Mouse (Mus musculus): ENCODE measurements at regions not wholly inside any gene's neighbourhood (a gene's known extent, or its start where the extent isn't known, plus 50 kb on each side); places are given as distances from the start of the nearest gene placed in this dataset.
"Not testable (repeated sequence)": the region's sequence is repeated elsewhere in the genome, so short reads cannot be mapped to it uniquely, and the experiment has no call there.

DNA sequence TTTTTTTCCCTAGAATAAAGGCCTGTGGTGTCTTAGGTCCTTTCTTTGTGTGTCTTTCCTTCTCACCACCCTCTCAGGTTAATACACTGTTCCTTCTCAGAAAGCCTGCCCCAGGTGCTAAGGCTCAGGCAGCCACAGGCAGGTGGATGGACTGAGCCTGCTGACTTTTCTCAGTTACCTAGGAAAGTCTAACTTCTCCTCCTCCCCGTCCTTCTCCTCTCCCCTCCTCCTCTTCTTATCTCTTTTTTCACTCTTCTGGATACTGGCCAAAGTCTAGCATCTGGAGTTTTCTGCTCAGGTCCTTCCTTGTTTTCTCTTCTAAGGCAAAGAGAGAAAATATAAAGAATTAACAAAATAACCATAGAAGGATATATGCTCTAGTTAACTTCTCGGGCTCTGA lies 260.5 kb downstream of the Dad1 start:
- Histone ChIP-seq H3K4me1 (replicated peaks) (no peaks in the 10 kb centered on the region), H3K9ac (no peak overlapping the region), H3K9me3 (replicated peaks) (no peaks in the 10 kb centered on the region), H3K27ac (no peak overlapping the region), H3K4me3 (no peak overlapping the region), H3K27me3 (no peaks in the 10 kb centered on the region), H3K36me3 (no peaks in the 10 kb centered on the region), H3K4me2 (no peak overlapping the region)
- ATAC-seq (replicated peaks; ENCODE audit: insufficient number of reproducible peaks, insufficient read depth, low FRiP score, low read depth) = no peak
- WGBS = 43% methylated on average over 2 of the region's 2 CpGs

DNA sequence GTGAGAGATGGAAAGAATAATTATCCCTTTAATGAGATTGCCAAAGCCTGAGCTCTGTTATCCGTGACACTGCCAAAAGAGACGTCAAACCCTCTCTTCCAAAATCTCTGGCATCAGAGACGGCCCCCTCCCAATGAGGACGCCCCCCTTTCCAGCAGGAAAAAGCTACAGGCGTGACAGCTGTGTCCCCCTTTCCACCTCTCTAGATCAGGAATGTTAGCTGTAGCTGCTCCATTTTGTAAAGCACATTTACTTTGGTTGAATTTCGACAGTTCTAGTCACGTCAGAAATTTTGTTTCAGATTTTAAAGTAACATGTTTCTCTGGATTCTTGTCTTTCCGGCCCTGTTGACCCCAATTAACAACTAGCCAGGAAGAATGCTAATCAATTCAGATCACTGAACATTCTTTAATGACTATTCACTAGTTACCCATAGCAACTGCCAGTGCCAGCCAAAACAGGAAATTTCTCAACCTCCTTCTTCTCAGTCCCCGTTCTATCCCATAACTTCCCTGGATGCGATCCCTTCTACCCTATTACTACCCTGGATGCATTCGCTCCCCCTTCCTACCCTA lies 261.1 kb downstream of the Dad1 start:
- Histone ChIP-seq H3K36me3 (no peaks in the 10 kb centered on the region), H3K9me3 (replicated peaks) (no peaks in the 10 kb centered on the region), H3K9ac (no peak overlapping the region), H3K4me3 (no peak overlapping the region), H3K4me1 (replicated peaks) (no peaks in the 10 kb centered on the region), H3K4me2 (no peak overlapping the region), H3K27ac (no peak overlapping the region), H3K27me3 (no peaks in the 10 kb centered on the region)
- ATAC-seq (replicated peaks; ENCODE audit: insufficient number of reproducible peaks, insufficient read depth, low FRiP score, low read depth) = no peak
- 58% methylated on average over 11 of the region's 11 CpGs for WGBS

DNA sequence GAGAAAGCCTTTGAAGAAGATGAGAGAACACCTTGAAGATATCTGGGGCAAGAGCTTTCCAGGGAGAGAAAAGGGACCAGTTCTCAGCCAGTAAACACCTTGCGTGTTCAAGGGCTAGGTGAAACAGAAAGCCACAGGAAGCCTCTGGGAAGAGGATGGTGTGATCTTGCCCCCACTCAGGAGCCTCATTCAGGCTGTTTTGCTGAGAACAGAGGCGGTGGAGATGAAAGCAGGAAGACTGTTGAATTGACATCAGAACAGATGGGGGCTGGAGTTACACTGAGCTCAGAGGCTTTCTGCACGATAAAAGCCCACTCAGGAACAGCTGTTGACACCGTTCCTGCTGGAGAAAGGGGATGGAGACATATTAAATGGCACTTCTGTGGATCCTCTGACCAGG lies 262.5 kb downstream of the Dad1 start:
- ATAC-seq (replicated peaks; ENCODE audit: insufficient number of reproducible peaks, insufficient read depth, low FRiP score, low read depth) = no peak
- WGBS = 24% methylated on average over 4 of the region's 4 CpGs
- Histone ChIP-seq H3K27ac (no peak overlapping the region), H3K4me3 (no peak overlapping the region), H3K4me1 (replicated peaks) (no peaks in the 10 kb centered on the region; the same call in 1 of the 2 replicates), H3K27me3 (no peaks in the 10 kb centered on the region), H3K9ac (no peak overlapping the region), H3K4me2 (no peak overlapping the region), H3K9me3 (replicated peaks) (no peaks in the 10 kb centered on the region), H3K36me3 (no peaks in the 10 kb centered on the region)

DNA sequence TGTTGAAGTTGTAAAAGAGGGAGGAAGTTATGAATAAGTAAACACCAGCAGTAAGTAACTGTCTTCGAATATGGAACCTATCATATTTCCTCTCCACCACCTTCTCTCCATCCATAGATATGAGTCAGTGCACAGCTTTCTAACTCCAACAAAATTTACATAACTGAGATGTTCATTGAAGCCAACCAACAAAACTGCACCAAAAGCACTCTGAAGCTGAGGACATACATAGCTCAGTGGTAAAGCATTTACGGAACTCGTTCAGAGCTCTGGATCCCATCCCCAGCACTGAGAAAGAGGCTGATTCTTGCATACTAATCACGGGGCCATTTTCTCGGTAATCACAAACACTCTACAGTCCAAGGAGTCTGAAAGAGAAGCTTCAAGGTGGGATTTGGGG lies 273.1 kb downstream of the Dad1 start:
- Histone ChIP-seq H3K27me3 (no peaks in the 10 kb centered on the region), H3K9ac (no peak overlapping the region), H3K27ac (no peak overlapping the region), H3K36me3 (no peaks in the 10 kb centered on the region), H3K4me1 (replicated peaks) (no peaks in the 10 kb centered on the region), H3K4me3 (no peak overlapping the region), H3K9me3 (replicated peaks) (no peaks in the 10 kb centered on the region), H3K4me2 (no peak overlapping the region)
- 68% methylated on average over 5 of the region's 5 CpGs for WGBS
- ATAC-seq (replicated peaks; ENCODE audit: insufficient number of reproducible peaks, insufficient read depth, low FRiP score, low read depth) = no peak

DNA sequence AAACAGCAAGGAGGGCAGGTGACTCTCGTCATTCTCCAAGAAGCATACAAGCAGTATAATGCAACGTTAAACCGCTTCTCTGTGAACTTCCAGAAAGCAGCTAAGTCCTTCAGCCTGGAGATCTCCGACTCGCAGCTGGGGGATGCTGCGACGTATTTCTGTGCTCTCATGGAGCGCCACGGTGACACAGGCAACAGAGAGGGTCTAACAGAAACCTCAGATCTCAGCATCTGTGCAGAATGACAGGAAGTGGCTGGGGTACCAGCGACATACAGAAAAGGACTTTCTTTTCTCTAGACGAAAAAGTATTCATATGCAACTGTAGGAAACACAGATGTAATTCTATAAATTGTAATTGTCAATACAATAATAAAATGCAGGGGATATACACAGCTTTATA lies 292.5 kb downstream of the Dad1 start:
- not testable (repeated sequence) for ATAC-seq (replicated peaks; ENCODE audit: insufficient number of reproducible peaks, insufficient read depth, low FRiP score, low read depth); H3K9ac ChIP-seq; H3K9me3 ChIP-seq (replicated peaks); H3K27ac ChIP-seq; H3K4me2 ChIP-seq; H3K4me1 ChIP-seq (replicated peaks); H3K27me3 ChIP-seq; H3K36me3 ChIP-seq; H3K4me3 ChIP-seq
- WGBS = 67% methylated on average over 10 of the region's 11 CpGs

DNA sequence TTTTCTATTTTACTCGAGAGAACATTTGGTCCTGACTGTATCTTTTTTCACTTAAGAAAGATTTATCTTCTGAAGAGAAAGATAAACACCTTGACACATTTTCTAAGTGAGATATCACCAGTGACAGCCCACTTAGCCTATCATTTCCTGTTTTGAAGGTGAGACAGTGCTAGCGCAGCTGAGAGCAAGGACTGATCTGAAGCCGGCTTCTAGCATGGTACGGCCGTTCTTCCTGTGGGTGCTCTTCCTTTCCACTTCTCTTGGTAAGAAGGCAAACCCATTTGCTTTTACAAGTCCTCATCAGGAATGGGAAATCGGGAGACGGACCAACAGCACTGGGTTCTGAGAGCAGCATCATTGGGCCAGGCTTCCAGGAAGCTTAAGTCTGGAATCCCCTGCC lies 293.1 kb downstream of the Dad1 start:
- Histone ChIP-seq H3K27me3 (no peaks in the 10 kb centered on the region), H3K4me2 (no peak overlapping the region)
- 26% methylated on average over 7 of the region's 7 CpGs for WGBS

DNA sequence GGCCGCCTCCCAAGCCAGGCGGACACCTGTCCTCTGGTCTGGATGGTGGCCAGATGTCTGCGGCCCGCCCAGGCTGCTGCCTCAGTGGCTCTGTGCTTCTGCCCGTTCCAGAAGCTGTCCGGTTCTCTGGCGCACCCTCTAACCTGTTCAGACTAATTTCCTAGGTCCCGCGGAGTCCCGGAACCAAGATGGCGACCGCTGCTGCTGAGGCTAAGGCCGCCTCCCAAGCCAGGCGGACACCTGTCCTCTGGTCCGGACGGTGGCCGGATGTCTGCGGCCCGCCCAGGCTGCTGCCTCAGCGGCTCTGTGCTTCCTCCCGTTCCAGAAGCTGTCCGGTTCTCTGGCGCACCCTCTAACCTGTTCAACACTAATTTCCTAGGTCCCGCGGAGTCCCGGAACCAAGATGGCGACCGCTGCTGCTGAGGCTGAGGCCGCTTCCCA lies 318.1 kb downstream of the Dad1 start:
- H3K36me3 ChIP-seq; ATAC-seq (replicated peaks; ENCODE audit: insufficient number of reproducible peaks, insufficient read depth, low FRiP score, low read depth); H3K4me1 ChIP-seq (replicated peaks); H3K27me3 ChIP-seq; H3K4me3 ChIP-seq; H3K4me2 ChIP-seq; H3K9ac ChIP-seq; H3K27ac ChIP-seq; H3K9me3 ChIP-seq (replicated peaks): not testable (repeated sequence)
- 94% methylated on average over 29 of the region's 29 CpGs for WGBS

More for the DNA sequence above, 293.1 kb downstream of the Dad1 start:
- ATAC-seq (replicated peaks; ENCODE audit: insufficient number of reproducible peaks, insufficient read depth, low FRiP score, low read depth) = no peak
- Histone ChIP-seq H3K36me3 (no peaks in the 10 kb centered on the region), H3K9me3 (replicated peaks) (no peaks in the 10 kb centered on the region), H3K4me1 (replicated peaks) (no peaks in the 10 kb centered on the region), H3K9ac (no peak overlapping the region), H3K27ac (no peak overlapping the region; the same call in 1 of the 2 replicates), H3K4me3 (no peak overlapping the region)

DNA sequence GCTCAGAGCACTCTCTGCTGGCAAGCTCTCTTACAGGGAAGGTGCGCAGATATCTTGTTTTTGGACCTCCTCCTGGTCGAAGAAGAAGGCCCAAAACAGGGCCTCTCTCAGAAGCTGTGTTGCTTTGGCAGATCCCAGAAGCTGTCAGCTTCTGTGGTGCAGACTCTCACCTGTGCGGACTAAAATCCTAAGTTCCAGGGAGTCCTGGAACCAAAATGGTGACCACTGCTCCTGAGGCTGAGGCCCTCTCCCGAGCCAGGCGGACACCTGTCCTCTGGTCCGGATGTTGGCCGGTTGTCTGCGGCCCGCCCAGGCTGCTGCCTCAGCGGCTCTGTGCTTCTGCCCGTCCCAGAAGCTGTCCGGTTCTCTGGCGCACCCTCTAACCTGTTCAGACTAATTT lies 318.6 kb downstream of the Dad1 start:
- not testable (repeated sequence) for H3K27me3 ChIP-seq; ATAC-seq (replicated peaks; ENCODE audit: insufficient number of reproducible peaks, insufficient read depth, low FRiP score, low read depth); H3K9ac ChIP-seq; H3K9me3 ChIP-seq (replicated peaks); H3K27ac ChIP-seq; H3K4me2 ChIP-seq; H3K36me3 ChIP-seq; H3K4me1 ChIP-seq (replicated peaks); H3K4me3 ChIP-seq
- 90% methylated on average over 10 of the region's 13 CpGs for WGBS

DNA sequence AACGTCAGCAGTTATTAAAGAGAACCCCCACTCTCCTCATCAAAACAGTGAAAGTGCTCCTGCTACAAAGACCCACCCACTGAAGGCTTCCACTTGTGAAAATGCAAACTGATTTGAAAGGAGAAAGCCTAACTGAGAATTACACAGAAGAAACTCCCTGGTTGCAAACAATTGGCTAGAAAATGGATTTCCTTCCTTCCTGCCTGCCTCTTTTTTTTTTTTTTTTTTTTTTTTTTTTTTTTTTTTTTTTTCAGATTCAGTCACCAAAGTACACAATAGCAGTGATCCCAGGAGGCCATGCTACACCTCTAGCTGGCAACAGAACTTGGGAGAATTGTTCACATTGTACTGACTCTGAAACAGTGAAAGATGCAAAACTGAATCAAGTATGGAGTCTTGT lies 343.0 kb downstream of the Dad1 start:
- Histone ChIP-seq H3K27me3 (no peaks in the 10 kb centered on the region), H3K9me3 (replicated peaks) (no peaks in the 10 kb centered on the region), H3K4me1 (replicated peaks) (no peaks in the 10 kb centered on the region), H3K9ac (no peak overlapping the region), H3K36me3 (no peaks in the 10 kb centered on the region), H3K27ac (no peak overlapping the region), H3K4me2 (no peak overlapping the region), H3K4me3 (no peak overlapping the region)
- no peak for ATAC-seq (replicated peaks; ENCODE audit: insufficient number of reproducible peaks, insufficient read depth, low FRiP score, low read depth)
- 57% methylated on average over 1 of the region's 1 CpGs for WGBS

DNA sequence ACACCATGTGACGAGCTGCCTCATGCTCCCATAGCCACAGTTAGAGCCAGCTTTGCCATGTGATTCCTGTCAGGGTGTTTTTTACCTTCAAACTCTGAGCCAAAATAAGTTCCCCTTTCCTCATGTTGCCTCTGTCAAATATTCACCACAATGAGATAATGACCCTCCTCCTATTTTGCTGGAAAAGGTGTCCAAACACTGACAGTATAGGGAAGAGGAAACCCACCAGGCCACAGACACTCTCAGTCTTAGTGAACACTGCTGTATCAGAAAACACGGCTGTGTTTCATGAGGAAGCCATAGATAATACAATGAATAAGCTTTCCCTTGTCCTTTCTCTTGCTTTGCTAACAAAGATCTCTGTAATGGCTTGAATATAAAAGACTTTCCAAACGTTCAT lies 349.3 kb downstream of the Dad1 start:
- no peak overlapping the region for H3K27ac ChIP-seq
- H3K9ac ChIP-seq = no peak overlapping the region
- H3K4me3 ChIP-seq = no peak overlapping the region
- H3K9me3 ChIP-seq (replicated peaks) = no peaks in the 10 kb centered on the region
- H3K4me1 ChIP-seq (replicated peaks) = no peaks in the 10 kb centered on the region
- WGBS = 47% methylated on average over 3 of the region's 3 CpGs
- no peak overlapping the region for H3K4me2 ChIP-seq
- no peaks in the 10 kb centered on the region for H3K27me3 ChIP-seq
- no peak for ATAC-seq (replicated peaks; ENCODE audit: insufficient number of reproducible peaks, insufficient read depth, low FRiP score, low read depth)
- no peaks in the 10 kb centered on the region for H3K36me3 ChIP-seq

DNA sequence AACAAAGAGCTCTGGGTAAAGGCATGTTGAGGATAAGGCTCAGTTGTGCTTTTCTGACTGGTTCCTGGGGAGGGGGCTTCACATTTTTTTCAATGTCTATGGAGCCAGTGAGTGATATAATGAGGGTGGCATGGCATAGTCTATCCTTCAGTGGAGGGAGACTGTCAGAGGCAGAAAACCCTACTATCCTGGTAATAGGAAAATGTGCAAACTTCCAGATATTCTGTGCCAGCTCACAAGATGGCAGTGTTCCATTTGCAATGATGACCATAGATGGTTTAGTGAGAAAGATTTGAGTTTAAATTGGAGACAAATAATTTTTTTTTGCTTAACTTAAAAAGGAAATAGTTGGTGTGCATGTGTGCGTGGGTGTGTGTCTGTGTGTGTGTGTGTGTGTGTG lies 352.8 kb downstream of the Dad1 start:
- H3K4me2 ChIP-seq = no peak overlapping the region
- H3K4me1 ChIP-seq (replicated peaks) = no peaks in the 10 kb centered on the region
- H3K36me3 ChIP-seq = no peaks in the 10 kb centered on the region
- no peak overlapping the region for H3K27ac ChIP-seq
- no peak for ATAC-seq (replicated peaks; ENCODE audit: insufficient number of reproducible peaks, insufficient read depth, low FRiP score, low read depth)
- no peak overlapping the region for H3K9ac ChIP-seq
- no peak overlapping the region for H3K4me3 ChIP-seq
- no peaks in the 10 kb centered on the region for H3K9me3 ChIP-seq (replicated peaks)
- 65% methylated on average over 1 of the region's 1 CpGs for WGBS
- no peaks in the 10 kb centered on the region for H3K27me3 ChIP-seq

DNA sequence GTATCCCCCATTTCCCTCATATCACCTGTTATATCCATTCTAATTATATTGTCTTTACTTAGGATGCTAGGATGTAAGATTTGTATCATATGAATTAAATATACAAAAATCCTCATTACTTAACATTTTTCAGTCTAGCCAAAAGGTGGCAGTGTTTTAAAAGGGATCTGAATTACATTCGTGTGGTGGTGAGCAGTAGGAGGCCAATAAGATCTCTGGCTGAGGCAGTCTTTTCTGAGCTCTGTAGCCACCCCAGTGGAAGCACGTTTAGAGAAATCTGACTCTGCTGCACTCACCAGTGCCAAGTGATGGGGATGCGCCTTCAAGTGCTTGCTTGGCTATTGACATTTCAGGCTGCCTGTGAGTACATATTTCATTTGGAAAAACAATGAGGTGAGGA lies 372.6 kb downstream of the Dad1 start:
- no peaks in the 10 kb centered on the region for H3K27me3 ChIP-seq
- WGBS = 4% methylated on average over 3 of the region's 3 CpGs
- ATAC-seq (replicated peaks; ENCODE audit: insufficient number of reproducible peaks, insufficient read depth, low FRiP score, low read depth) = no peak
- H3K36me3 ChIP-seq = no peaks in the 10 kb centered on the region
- no peak overlapping the region for H3K27ac ChIP-seq
- no peaks in the 10 kb centered on the region for H3K9me3 ChIP-seq (replicated peaks)
- no peaks in the 10 kb centered on the region for H3K4me1 ChIP-seq (replicated peaks)
- H3K4me2 ChIP-seq = no peak overlapping the region
- H3K9ac ChIP-seq = no peak overlapping the region
- no peak overlapping the region for H3K4me3 ChIP-seq
